Mouse (Mus musculus): Measurements from ENCODE around the gene Mfsd8.
"Not testable (repeated sequence)": the region's sequence is repeated elsewhere in the genome, so short reads cannot be mapped to it uniquely, and the experiment has no call there.

The Mfsd8 gene

GRCm38 (mm10) chr3:40846473-40846956 is at the start of gene Mfsd8:
Mfsd8 (minus strand) TSS chr3:40846886.
- peak; percentile 99 for DNase-seq (ENCODE audit: low spot score)

- DNase-seq (ENCODE audit: low spot score) = peak; percentile 32
Observed at GRCm38 (mm10) chr3:40894336-40894735, 47.6 kb upstream of the Mfsd8 start.

GRCm38 (mm10) chr3:40893816-40894258 is 47.2 kb upstream of the Mfsd8 start:
- DNase-seq (ENCODE audit: low spot score) = peak; percentile 99

- DNase-seq (ENCODE audit: low spot score) = not testable (repeated sequence)
Observed at GRCm38 (mm10) chr3:40853123-40853738, 6.5 kb upstream of the Mfsd8 start.

- DNase-seq (ENCODE audit: low spot score) = not testable (repeated sequence)
Observed at GRCm38 (mm10) chr3:40847936-40848335, 1.2 kb upstream of the Mfsd8 start.

GRCm38 (mm10) chr3:40847018-40847417 is 332 bp upstream of the Mfsd8 start:
- DNase-seq (ENCODE audit: low spot score) = peak; percentile 57

GRCm38 (mm10) chr3:40846957-40847017 is 101 bp upstream of the Mfsd8 start, which contains the start of gene Abhd18:
Abhd18 (plus strand) TSS chr3:40846970.
- not testable (repeated sequence) for DNase-seq (ENCODE audit: low spot score)

- DNase-seq (ENCODE audit: low spot score) = peak; percentile 39
Observed at GRCm38 (mm10) chr3:40845521-40845920, 1.2 kb downstream of the Mfsd8 start.

GRCm38 (mm10) chr3:40813275-40813674 is 33.4 kb downstream of the Mfsd8 start:
- no peak for DNase-seq (ENCODE audit: low spot score)

GRCm38 (mm10) chr3:40809894-40810293 is 36.8 kb downstream of the Mfsd8 start:
- no peak for DNase-seq (ENCODE audit: low spot score)

- DNase-seq (ENCODE audit: low spot score) = no peak
Observed at GRCm38 (mm10) chr3:40808686-40809085, 38.0 kb downstream of the Mfsd8 start.

GRCm38 (mm10) chr3:40806871-40807270 is 39.8 kb downstream of the Mfsd8 start:
- peak; percentile 22 for DNase-seq (ENCODE audit: low spot score)

- DNase-seq (ENCODE audit: low spot score) = peak; percentile 61
Observed at GRCm38 (mm10) chr3:40800373-40800823, 46.3 kb downstream of the Mfsd8 start.

- DNase-seq (ENCODE audit: low spot score) = peak; percentile 99
Observed at GRCm38 (mm10) chr3:40799530-40800372, 46.9 kb downstream of the Mfsd8 start, which contains the start of gene Plk4. Plk4 (plus strand) TSS chr3:40800019.

- DNase-seq (ENCODE audit: low spot score) = peak; percentile 70
Observed at GRCm38 (mm10) chr3:40798500-40798899, 48.2 kb downstream of the Mfsd8 start.

GRCm38 (mm10) chr3:40798054-40798453 is 48.6 kb downstream of the Mfsd8 start:
- no peak for DNase-seq (ENCODE audit: low spot score)

- no peak for DNase-seq (ENCODE audit: low spot score)
Observed at GRCm38 (mm10) chr3:40793783-40794182, 52.9 kb downstream of the Mfsd8 start.

All from MN1 (cell line).